Mouse (Mus musculus) lung, adult 18-20 months (tissue): ENCODE data around the gene Prrg4.
"Not testable (repeated sequence)": the region's sequence is repeated elsewhere in the genome, so short reads cannot be mapped to it uniquely, and the experiment has no call there.

Source experiments
- DNase-seq, 2 experiments: peaks; one replicate each; pipeline ENCODE4 v3.0.0; 2022; ENCODE audit warnings: mixed read lengths in 2 of 2

The Prrg4 gene

GRCm38 (mm10) chr2:104840974-104841373, 8.7 kb downstream of the Prrg4 start:
- DNase-seq = no peak

GRCm38 (mm10) chr2:104832486-104832885, 17.2 kb downstream of the Prrg4 start:
- no peak for DNase-seq

GRCm38 (mm10) chr2:104826191-104826590, 23.5 kb downstream of the Prrg4 start:
- no peak for DNase-seq

GRCm38 (mm10) chr2:104818763-104819162, 30.9 kb downstream of the Prrg4 start:
- not testable (repeated sequence) for DNase-seq

GRCm38 (mm10) chr2:104817555-104818330, 31.9 kb downstream of the Prrg4 start:
- no peak for DNase-seq

GRCm38 (mm10) chr2:104816866-104817439, 32.7 kb downstream of the Prrg4 start:
- DNase-seq = peak; percentile 90 to 93

GRCm38 (mm10) chr2:104816371-104816827, 33.3 kb downstream of the Prrg4 start, which contains the start of gene Qser1:
Gene Qser1, minus strand, starts transcription at chr2:104816760.
- DNase-seq = no peak

- DNase-seq = peak; percentile 24 to 29
Observed at GRCm38 (mm10) chr2:104815561-104816370, 33.9 kb downstream of the Prrg4 start.

- no peak for DNase-seq
Observed at GRCm38 (mm10) chr2:104814181-104814951, 35.3 kb downstream of the Prrg4 start.

- no peak for DNase-seq
Observed at GRCm38 (mm10) chr2:104805435-104805834, 44.2 kb downstream of the Prrg4 start.
